ENCODE assay signal across 16 mouse cellular contexts in the genomic region with DNA sequence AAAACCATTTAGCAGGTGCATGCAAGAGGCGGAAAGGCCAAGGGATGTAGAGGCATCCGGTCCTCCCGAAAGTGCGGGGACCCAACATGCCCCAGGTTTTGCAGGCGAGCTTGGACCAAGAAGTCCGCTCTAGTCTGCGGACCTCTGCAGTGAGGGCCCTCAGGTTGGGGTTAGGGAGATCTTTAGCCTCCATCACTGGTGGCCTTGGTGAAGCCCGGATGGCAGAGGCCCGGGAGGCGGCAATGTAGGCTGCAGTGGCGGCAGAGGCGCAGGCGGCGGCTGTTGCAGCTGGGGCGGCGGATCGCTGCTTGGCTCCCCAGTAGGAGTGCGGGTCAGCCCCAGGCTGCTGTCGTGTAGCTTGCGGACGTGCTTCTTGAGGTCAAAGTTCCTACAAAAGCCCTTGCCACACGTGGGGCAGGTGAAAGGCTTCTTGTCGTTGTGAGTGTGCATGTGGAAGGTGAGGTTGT. TPM values are rescaled to one million over a fixed set of nuclear protein-coding genes. Genes with fewer than 3 reads are reported as not detected.
DNase-seq lines count a peak whose midpoint lies in the region; ATAC-seq and TF ChIP-seq lines count a peak whose summit lies in the region.
"Had no signal": no experiment of that assay in that cellular context is flagged by ENCODE, and none has a peak within 500 bp of the region (broad histone marks: within the 10 kb centered on the region; RNA-seq: fewer than 3 reads in every experiment).

No protein-coding gene starts in this region.

- ATAC-seq in midbrain, embryonic 12.5 days (ENCODE audit: low FRiP score, low read depth): no peak
- ATAC-seq in midbrain, postnatal 0 days (ENCODE audit: low FRiP score): no peak
- no peak for ATAC-seq in forebrain, embryonic 14.5 days
- no peak for ATAC-seq in stomach, postnatal 0 days (ENCODE audit: low FRiP score, low TSS enrichment)
- ATAC-seq: inflammation-experienced regulatory T-cells, adult 6 months; liver, embryonic 12.5 days; lung, postnatal 0 days had no signal

- 2% methylated on average over 23 of the region's 23 CpGs for WGBS in midbrain, embryonic 12.5 days
- WGBS in midbrain, postnatal 0 days: 2% methylated on average over 23 of the region's 23 CpGs
- WGBS in forebrain, embryonic 14.5 days: 5% methylated on average over 22 of the region's 23 CpGs
- WGBS in stomach, postnatal 0 days: 4% methylated on average over 23 of the region's 23 CpGs

- H3K36me3 ChIP-seq in midbrain, embryonic 12.5 days: no peaks in the 10 kb centered on the region
- H3K36me3 ChIP-seq in midbrain, postnatal 0 days (ENCODE audit: insufficient read depth, low read length): no peaks in the 10 kb centered on the region
- H3K36me3 ChIP-seq in forebrain, embryonic 14.5 days (ENCODE audit: control insufficient read depth, insufficient read depth, low read length): no peaks in the 10 kb centered on the region
- no peaks in the 10 kb centered on the region for H3K36me3 ChIP-seq in stomach, postnatal 0 days (ENCODE audit: control insufficient read depth, insufficient read depth, low read length)
- H3K36me3 ChIP-seq: liver, embryonic 12.5 days had no signal

- intact Hi-C loops in left cerebral cortex, postnatal 14 days (cut with DNase I): loop anchor here (10.0 kb wide), 2 partner anchors 241 to 951 kb away; no protein-coding TSS in a partner anchor

- no peak overlapping the region for H3K9ac ChIP-seq in midbrain, embryonic 12.5 days (replicated peaks)
- no peak overlapping the region for H3K9ac ChIP-seq in midbrain, postnatal 0 days (replicated peaks; ENCODE audit: low read length, poor library complexity, severe bottlenecking)
- peak overlapping the region; percentile 7; the same call in 1 of the 2 replicates for H3K9ac ChIP-seq in forebrain, embryonic 14.5 days (ENCODE audit: low read length)
- H3K9ac ChIP-seq in stomach, postnatal 0 days (ENCODE audit: low read length): no peak overlapping the region
- H3K9ac ChIP-seq: liver, embryonic 12.5 days had no signal

- peak overlapping the region; percentile 18 for H3K4me3 ChIP-seq in midbrain, embryonic 12.5 days
- H3K4me3 ChIP-seq in midbrain, postnatal 0 days (ENCODE audit: low read depth, low read length): no peak overlapping the region
- H3K4me3 ChIP-seq in forebrain, embryonic 14.5 days (ENCODE audit: low read depth, low read length): peak overlapping the region; percentile 8; the same call in 1 of the 2 replicates
- H3K4me3 ChIP-seq in stomach, postnatal 0 days (ENCODE audit: low read depth, low read length): peak overlapping the region; percentile 4; the same call in 1 of the 2 replicates
- H3K4me3 ChIP-seq: left cerebral cortex, adult 2 months; liver, embryonic 12.5 days had no signal

- no peak for TF ChIP-seq EP300 in stomach, postnatal 0 days (optimal IDR thresholded peaks at IDR 0.05)

- no peaks in the 10 kb centered on the region for H3K9me3 ChIP-seq in midbrain, embryonic 12.5 days
- H3K9me3 ChIP-seq in midbrain, postnatal 0 days (ENCODE audit: low read length): no peaks in the 10 kb centered on the region
- H3K9me3 ChIP-seq in forebrain, embryonic 14.5 days (replicated peaks; ENCODE audit: control insufficient read depth, low read length): no peaks in the 10 kb centered on the region
- H3K9me3 ChIP-seq in stomach, postnatal 0 days (ENCODE audit: control insufficient read depth, low read length): no peaks in the 10 kb centered on the region
- H3K9me3 ChIP-seq: liver, embryonic 12.5 days had no signal

- peaks cover 93% of the 10 kb centered on the region for H3K27me3 ChIP-seq in midbrain, embryonic 12.5 days
- H3K27me3 ChIP-seq in midbrain, postnatal 0 days (ENCODE audit: insufficient read depth, low read length): peaks cover 81% of the 10 kb centered on the region
- H3K27me3 ChIP-seq in forebrain, embryonic 14.5 days (replicated peaks; ENCODE audit: control insufficient read depth, insufficient read depth, low read length): peaks cover 74% of the 10 kb centered on the region
- peaks cover 34% of the 10 kb centered on the region for H3K27me3 ChIP-seq in stomach, postnatal 0 days (ENCODE audit: control insufficient read depth, insufficient read depth, low read length)

- no peak for TF ChIP-seq CTCF in midbrain, postnatal 0 days (IDR thresholded peaks at IDR 0.05)
- TF ChIP-seq CTCF in stomach, postnatal 0 days (IDR thresholded peaks at IDR 0.05; ENCODE audit: low read depth): no peak

- H3K4me1 ChIP-seq in midbrain, embryonic 12.5 days: peaks cover 18% of the 10 kb centered on the region
- no peaks in the 10 kb centered on the region for H3K4me1 ChIP-seq in midbrain, postnatal 0 days (ENCODE audit: insufficient read depth, low read length)
- H3K4me1 ChIP-seq in forebrain, embryonic 14.5 days (ENCODE audit: control insufficient read depth, insufficient read depth, low read length): peaks cover 12% of the 10 kb centered on the region
- H3K4me1 ChIP-seq in stomach, postnatal 0 days (replicated peaks; ENCODE audit: control insufficient read depth, insufficient read depth): no peaks in the 10 kb centered on the region

- DNase-seq in cerebellum, adult 8-10 months: peak; percentile 18
- DNase-seq in cerebellum, postnatal 4 days (ENCODE audit: low spot score in 2 of 2): no peak
- no peak for DNase-seq in midbrain, postnatal 0 days (ENCODE audit: low spot score)
- no peak for DNase-seq in forebrain, embryonic 14.5 days (ENCODE audit: low spot score)
- DNase-seq in stomach, postnatal 0 days (ENCODE audit: low spot score): no peak
- no peak for DNase-seq in heart, postnatal 4 days
- DNase-seq in left cerebral cortex, postnatal 14 days (ENCODE audit: low spot score in 2 of 2): no peak
- DNase-seq: adrenal gland, postnatal 25 days; heart, adult 18-20 months; kidney, postnatal 36 days had no signal

- peak overlapping the region; percentile 9; the same call in 1 of the 2 replicates for H3K4me2 ChIP-seq in midbrain, embryonic 12.5 days (replicated peaks)
- no peak overlapping the region for H3K4me2 ChIP-seq in midbrain, postnatal 0 days (ENCODE audit: low read depth, low read length, poor library complexity, severe bottlenecking)
- 0 out of 2 replicates have a peak overlapping the region, but pooled peaks have one; percentile 14 for H3K4me2 ChIP-seq in forebrain, embryonic 14.5 days (ENCODE audit: low read length)
- H3K4me2 ChIP-seq in stomach, postnatal 0 days (replicated peaks; ENCODE audit: low read depth): no peak overlapping the region
- H3K4me2 ChIP-seq: liver, embryonic 12.5 days had no signal

- H3K27ac ChIP-seq in midbrain, embryonic 12.5 days (replicated peaks): no peak overlapping the region
- no peak overlapping the region for H3K27ac ChIP-seq in midbrain, postnatal 0 days (ENCODE audit: low read depth, low read length)
- no peak overlapping the region for H3K27ac ChIP-seq in forebrain, embryonic 14.5 days (ENCODE audit: low read depth, low read length)
- H3K27ac ChIP-seq in stomach, postnatal 0 days (replicated peaks): no peak overlapping the region
- H3K27ac ChIP-seq: left cerebral cortex, adult 2 months; liver, embryonic 12.5 days had no signal

RNA-seq across cellular contexts. Expression of gene Fezf1, which starts 2.6 kb away (rescaled TPM):
- polyA plus RNA-seq in midbrain, embryonic 12.5 days (2016; fragmentation: Nextera tagmentation; extraction: Ambion mirVana): 0.73 and 4.5 TPM in 2 replicates
- 0.90 and 1.3 TPM in 2 replicates for total RNA-seq in midbrain, postnatal 0 days (2014; rRNA removed)
- 5.8 and 10.8 TPM in 2 replicates for polyA plus RNA-seq in midbrain, postnatal 0 days (2015; fragmentation: Nextera tagmentation; extraction: Ambion mirVana)
- polyA plus RNA-seq in forebrain, embryonic 14.5 days (2014; fragmentation: Nextera tagmentation; extraction: Ambion mirVana): 11.2 and 12.0 TPM in 2 replicates
- not detected in 2 replicates for polyA plus RNA-seq in stomach, postnatal 0 days (2015; fragmentation: Nextera tagmentation; extraction: Ambion mirVana)
- total RNA-seq in heart, postnatal 4 days (2021): not detected
- under 1 TPM; 0.24 to 0.49 TPM for total RNA-seq in left cerebral cortex, postnatal 14 days (2021)
- total RNA-seq: adrenal gland, postnatal 25 days; heart, adult 18-20 months had no signal
- polyA plus RNA-seq: heart, postnatal 0 days; inflammation-experienced regulatory T-cells, adult 6 months; liver, embryonic 12.5 days; lung, postnatal 0 days had no signal

Comparison
In these comparisons a context has a peak if more than half of its experiments do, and no peak if none do; other contexts are left out.
1. H3K4me2 ChIP-seq: peak in midbrain, embryonic 12.5 days (single experiment) and forebrain, embryonic 14.5 days (single experiment); none in midbrain, postnatal 0 days (single experiment) and stomach, postnatal 0 days (single experiment).